Mouse (Mus musculus): Measurements from ENCODE around the gene Adamts9. TPM values are rescaled to one million over a fixed set of nuclear protein-coding genes. Genes with fewer than 3 reads are reported as not detected.

The Adamts9 gene
- total and polyA plus RNA-seq, 3 experiments, result 0.27 TPM; not detected in 2

GRCm38 (mm10) chr6:92981451-92982186 lies 38.3 kb upstream of the Adamts9 start:
- no peaks in the 10 kb centered on the region for H3K27me3 ChIP-seq (ENCODE audit: insufficient read depth, low read length)
- no peak overlapping the region for H3K4me3 ChIP-seq (ENCODE audit: low read depth, low read length)
- DNase-seq (ENCODE audit: low spot score), result no peak
- 0 out of 2 replicates have a peak, but pooled peaks cover 5% of the 10 kb centered on the region for H3K9me3 ChIP-seq (replicated peaks)
- no peak for TF ChIP-seq GATA1 (IDR thresholded peaks at IDR 0.05; ENCODE audit: borderline replicate concordance, low read length)
- TF ChIP-seq POLR2AphosphoS5 (IDR thresholded peaks at IDR 0.05; ENCODE audit: insufficient replicate concordance, low read depth, low read length), result no peak
- no peak for TF ChIP-seq CTCF (IDR thresholded peaks at IDR 0.05; ENCODE audit: low read depth, low read length)
- TF ChIP-seq TAL1 (conservative IDR thresholded peaks at IDR 0.05; ENCODE audit: low read depth, low read length), result no peak
- no peak for TF ChIP-seq GATA2 (IDR thresholded peaks at IDR 0.05; ENCODE audit: borderline replicate concordance, low read depth, low read length)
- no peak for ATAC-seq (ENCODE audit: extremely low read depth, insufficient number of reproducible peaks, low FRiP score, poor library complexity, severe bottlenecking)
- H3K36me3 ChIP-seq (replicated peaks), result no peaks in the 10 kb centered on the region
- no peaks in the 10 kb centered on the region for H3K4me1 ChIP-seq (ENCODE audit: insufficient read depth, low read depth, low read length)

- Histone ChIP-seq H3K9me3 (replicated peaks) (no peaks in the 10 kb centered on the region), H3K4me3 (ENCODE audit: low read depth, low read length) (no peak overlapping the region), H3K4me1 (ENCODE audit: insufficient read depth, low read depth, low read length) (no peaks in the 10 kb centered on the region), H3K27me3 (ENCODE audit: insufficient read depth, low read length) (no peaks in the 10 kb centered on the region), H3K36me3 (replicated peaks) (no peaks in the 10 kb centered on the region)
- no peak for ATAC-seq (ENCODE audit: extremely low read depth, insufficient number of reproducible peaks, low FRiP score, poor library complexity, severe bottlenecking)
- no peak for DNase-seq (ENCODE audit: low spot score)
- TF ChIP-seq GATA1 (IDR thresholded peaks at IDR 0.05; ENCODE audit: borderline replicate concordance, low read length), result no peak
- TF ChIP-seq POLR2AphosphoS5 (IDR thresholded peaks at IDR 0.05; ENCODE audit: insufficient replicate concordance, low read depth, low read length), result no peak
- TF ChIP-seq CTCF (IDR thresholded peaks at IDR 0.05; ENCODE audit: low read depth, low read length), result no peak
- TF ChIP-seq GATA2 (IDR thresholded peaks at IDR 0.05; ENCODE audit: borderline replicate concordance, low read depth, low read length), result no peak
- TF ChIP-seq TAL1 (conservative IDR thresholded peaks at IDR 0.05; ENCODE audit: low read depth, low read length), result no peak
Observed at GRCm38 (mm10) chr6:92973340-92973739, 30.0 kb upstream of the Adamts9 start.

- Histone ChIP-seq H3K4me1 (ENCODE audit: insufficient read depth, low read depth, low read length) (no peaks in the 10 kb centered on the region), H3K36me3 (replicated peaks) (no peaks in the 10 kb centered on the region), H3K9me3 (replicated peaks) (no peaks in the 10 kb centered on the region), H3K4me3 (ENCODE audit: low read depth, low read length) (no peak overlapping the region), H3K27me3 (ENCODE audit: insufficient read depth, low read length) (no peaks in the 10 kb centered on the region)
- no peak for ATAC-seq (ENCODE audit: extremely low read depth, insufficient number of reproducible peaks, low FRiP score, poor library complexity, severe bottlenecking)
- DNase-seq (ENCODE audit: low spot score), result no peak
- no peak for TF ChIP-seq TAL1 (conservative IDR thresholded peaks at IDR 0.05; ENCODE audit: low read depth, low read length)
- no peak for TF ChIP-seq CTCF (IDR thresholded peaks at IDR 0.05; ENCODE audit: low read depth, low read length)
- TF ChIP-seq GATA2 (IDR thresholded peaks at IDR 0.05; ENCODE audit: borderline replicate concordance, low read depth, low read length), result no peak
- no peak for TF ChIP-seq POLR2AphosphoS5 (IDR thresholded peaks at IDR 0.05; ENCODE audit: insufficient replicate concordance, low read depth, low read length)
- no peak for TF ChIP-seq GATA1 (IDR thresholded peaks at IDR 0.05; ENCODE audit: borderline replicate concordance, low read length)
Observed at GRCm38 (mm10) chr6:92968718-92969117, 25.4 kb upstream of the Adamts9 start.

- Histone ChIP-seq H3K4me3 (ENCODE audit: low read depth, low read length) (no peak overlapping the region), H3K4me1 (ENCODE audit: insufficient read depth, low read depth, low read length) (no peaks in the 10 kb centered on the region), H3K27me3 (ENCODE audit: insufficient read depth, low read length) (no peaks in the 10 kb centered on the region), H3K9me3 (replicated peaks) (no peaks in the 10 kb centered on the region), H3K36me3 (replicated peaks) (no peaks in the 10 kb centered on the region)
- no peak for TF ChIP-seq GATA1 (IDR thresholded peaks at IDR 0.05; ENCODE audit: borderline replicate concordance, low read length)
- no peak for TF ChIP-seq POLR2AphosphoS5 (IDR thresholded peaks at IDR 0.05; ENCODE audit: insufficient replicate concordance, low read depth, low read length)
- no peak for TF ChIP-seq GATA2 (IDR thresholded peaks at IDR 0.05; ENCODE audit: borderline replicate concordance, low read depth, low read length)
- TF ChIP-seq CTCF (IDR thresholded peaks at IDR 0.05; ENCODE audit: low read depth, low read length), result no peak
- no peak for TF ChIP-seq TAL1 (conservative IDR thresholded peaks at IDR 0.05; ENCODE audit: low read depth, low read length)
- DNase-seq (ENCODE audit: low spot score) (no peak), ATAC-seq (ENCODE audit: extremely low read depth, insufficient number of reproducible peaks, low FRiP score, poor library complexity, severe bottlenecking) (no peak)
Observed at GRCm38 (mm10) chr6:92968216-92968615, 24.9 kb upstream of the Adamts9 start.

- DNase-seq (ENCODE audit: low spot score) (no peak), ATAC-seq (ENCODE audit: extremely low read depth, insufficient number of reproducible peaks, low FRiP score, poor library complexity, severe bottlenecking) (no peak)
- no peak for TF ChIP-seq GATA2 (IDR thresholded peaks at IDR 0.05; ENCODE audit: borderline replicate concordance, low read depth, low read length)
- no peak for TF ChIP-seq TAL1 (conservative IDR thresholded peaks at IDR 0.05; ENCODE audit: low read depth, low read length)
- no peak for TF ChIP-seq GATA1 (IDR thresholded peaks at IDR 0.05; ENCODE audit: borderline replicate concordance, low read length)
- TF ChIP-seq POLR2AphosphoS5 (IDR thresholded peaks at IDR 0.05; ENCODE audit: insufficient replicate concordance, low read depth, low read length), result no peak
- no peak for TF ChIP-seq CTCF (IDR thresholded peaks at IDR 0.05; ENCODE audit: low read depth, low read length)
- Histone ChIP-seq H3K27me3 (ENCODE audit: insufficient read depth, low read length) (no peaks in the 10 kb centered on the region), H3K36me3 (replicated peaks) (no peaks in the 10 kb centered on the region), H3K9me3 (replicated peaks) (no peaks in the 10 kb centered on the region; the same call in 1 of the 2 replicates), H3K4me3 (ENCODE audit: low read depth, low read length) (no peak overlapping the region), H3K4me1 (ENCODE audit: insufficient read depth, low read depth, low read length) (no peaks in the 10 kb centered on the region)
Observed at GRCm38 (mm10) chr6:92962966-92963365, 19.7 kb upstream of the Adamts9 start.

- TF ChIP-seq CTCF (IDR thresholded peaks at IDR 0.05; ENCODE audit: low read depth, low read length) (no peak), GATA2 (IDR thresholded peaks at IDR 0.05; ENCODE audit: borderline replicate concordance, low read depth, low read length) (no peak), POLR2AphosphoS5 (IDR thresholded peaks at IDR 0.05; ENCODE audit: insufficient replicate concordance, low read depth, low read length) (no peak), TAL1 (conservative IDR thresholded peaks at IDR 0.05; ENCODE audit: low read depth, low read length) (no peak), GATA1 (IDR thresholded peaks at IDR 0.05; ENCODE audit: borderline replicate concordance, low read length) (no peak)
- no peak overlapping the region for H3K4me3 ChIP-seq (ENCODE audit: low read depth, low read length)
- no peak for ATAC-seq (ENCODE audit: extremely low read depth, insufficient number of reproducible peaks, low FRiP score, poor library complexity, severe bottlenecking)
- no peaks in the 10 kb centered on the region for H3K4me1 ChIP-seq (ENCODE audit: insufficient read depth, low read depth, low read length)
- DNase-seq (ENCODE audit: low spot score), result no peak
- H3K27me3 ChIP-seq (ENCODE audit: insufficient read depth, low read length), result no peaks in the 10 kb centered on the region
- H3K9me3 ChIP-seq (replicated peaks), result no peaks in the 10 kb centered on the region; the same call in 1 of the 2 replicates
- H3K36me3 ChIP-seq (replicated peaks), result no peaks in the 10 kb centered on the region
Observed at GRCm38 (mm10) chr6:92960997-92961396, 17.7 kb upstream of the Adamts9 start.
